Mouse (Mus musculus) embryonic facial prominence, embryonic 12.5 days (tissue): ENCODE data around the gene Foxd3. TPM values are rescaled to one million over a fixed set of nuclear protein-coding genes. Genes with fewer than 3 reads are reported as not detected.

ENCODE experiments used
- microRNA-seq: library from miRNA; unstranded; fragments of <30 nt; microRNA quantifications from one replicate; pipeline ENCODE4, GENCODE M21; 2017
- polyA plus RNA-seq: library from polyadenylated mRNA; unstranded; fragments of >200 nt; fragmentation: Nextera tagmentation; extraction: Ambion mirVana; gene quantifications from 2 replicates; pipeline ENCODE4 v1.2.1, GENCODE M21; 2016

The Foxd3 gene
- polyA plus RNA-seq, 1 experiment from 2014 or later: 2.1 TPM

Small RNAs within 50 kb of the gene (microRNA-seq; reads per million reads assigned to microRNA genes)
- not detected for gene Gm23366

Other genes with a start within 250 kb of the Foxd3 start
- 23.2 and 23.9 TPM in 2 replicates for gene Alg6, start 59.4 kb downstream of the Foxd3 start, polyA plus RNA-seq
- 21.8 and 26.6 TPM in 2 replicates for gene Efcab7, start 172.9 kb downstream of the Foxd3 start, polyA plus RNA-seq